Mouse (Mus musculus) E14TG2a.4 (cell line): ENCODE results near the gene Eaf1.

Experiments used
- CTCF ChIP-seq: conservative IDR thresholded peaks from 2 replicates; pipeline ENCODE4 v1.5.1; 2014; ENCODE audit warnings: low read length
- NANOG ChIP-seq: IDR thresholded peaks from 2 replicates; pipeline ENCODE4 v1.6.1; 2014; ENCODE audit warnings: borderline replicate concordance, low read length, mixed read lengths
- POU5F1 ChIP-seq: IDR thresholded peaks from 2 replicates; pipeline ENCODE4 v1.6.1; 2014; ENCODE audit warnings: low read length, borderline replicate concordance

DNA sequence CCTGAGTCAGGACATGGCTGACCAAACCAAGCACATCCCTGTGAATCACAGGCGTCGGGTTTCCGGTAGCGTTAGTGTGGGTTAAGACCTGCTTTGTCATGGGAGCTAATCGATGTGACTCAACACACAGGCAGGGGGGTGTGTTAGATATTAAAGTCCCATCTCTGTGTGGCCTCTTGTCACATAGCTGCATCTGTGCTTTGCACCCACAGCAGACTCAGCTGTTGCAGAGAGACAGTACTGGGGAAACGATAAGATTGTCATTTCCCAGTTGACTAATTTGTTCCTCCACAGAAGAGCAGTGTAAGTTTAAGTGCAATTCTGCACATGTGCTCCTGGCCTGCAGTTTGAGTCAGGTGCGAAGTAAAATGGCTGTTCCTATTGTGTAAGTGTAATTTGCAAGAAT is 2.0 kb downstream of the Eaf1 start:
- TF ChIP-seq CTCF (no peak), NANOG (no peak), POU5F1 (no peak)
